Mouse (Mus musculus) ES-E14 (cell line): ENCODE measurements around the gene Ktn1.

Experiments used
- HCFC1 ChIP-seq: IDR thresholded peaks from 2 replicates; pipeline ENCODE4 v1.6.1; 2012; ENCODE audit warnings: low read length, inconsistent platforms, borderline replicate concordance; ENCODE audit not compliant: insufficient read depth
- MAFK ChIP-seq: IDR thresholded peaks from 2 replicates; pipeline ENCODE4 v1.6.1; 2014; ENCODE audit warnings: mild to moderate bottlenecking, low read depth, low read length, inconsistent platforms; ENCODE audit not compliant: insufficient read depth
- ZC3H11A ChIP-seq: IDR thresholded peaks from 2 replicates; pipeline ENCODE4 v1.6.1; 2012; ENCODE audit warnings: low read depth, mild to moderate bottlenecking, inconsistent platforms, low read length, borderline replicate concordance
- ZNF384 ChIP-seq: IDR thresholded peaks from 2 replicates; pipeline ENCODE4 v1.6.1; 2012; ENCODE audit warnings: low read depth, low read length, inconsistent platforms

DNA sequence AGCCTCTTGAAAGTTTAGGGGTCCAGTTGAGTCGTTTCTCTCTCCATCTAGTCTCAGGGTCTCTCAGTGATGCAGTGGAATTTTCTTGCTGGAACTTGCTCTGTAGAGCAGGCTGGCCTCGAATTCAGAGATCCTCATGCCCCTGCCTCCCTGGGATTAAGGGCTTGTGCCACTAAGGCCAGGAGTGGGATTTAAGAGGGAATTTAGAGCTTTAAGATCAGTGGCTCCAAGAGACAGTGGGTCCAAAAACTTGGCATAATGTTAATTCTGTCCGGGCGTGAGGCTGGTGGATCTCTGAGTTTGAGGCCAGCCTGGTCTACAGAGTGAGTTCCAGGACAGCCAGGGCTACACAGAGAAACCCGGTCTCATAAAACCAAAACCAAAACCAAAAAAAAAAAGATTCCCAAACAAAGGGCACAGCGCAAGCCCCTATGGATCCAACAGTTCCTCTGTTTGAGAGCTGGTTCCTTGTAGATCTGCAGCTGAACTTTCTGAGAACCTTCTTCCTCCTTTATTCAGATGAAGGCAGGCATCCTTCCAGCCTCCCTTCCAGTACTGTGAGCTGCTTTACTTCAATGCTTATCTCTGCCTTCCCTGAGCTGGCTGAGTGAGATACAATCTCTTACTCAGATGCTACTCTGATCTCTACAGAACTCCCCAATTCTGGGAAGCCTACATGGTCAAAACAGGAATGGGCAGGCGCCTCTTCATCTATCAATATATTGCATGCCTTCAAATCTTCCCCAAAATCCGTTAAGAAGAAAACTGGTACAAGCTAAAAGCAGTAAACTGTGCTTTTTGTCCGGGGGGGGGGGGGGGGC is 1.3 kb upstream of the Ktn1 start:
- TF ChIP-seq MAFK (no peak), ZC3H11A (no peak), ZNF384 (no peak), HCFC1 (no peak)
